Mouse (Mus musculus) ES-E14 (cell line): ENCODE measurements around the gene Gjd3.

Experiments
- CHD2 ChIP-seq: IDR thresholded peaks from 2 replicates; pipeline ENCODE4 v1.6.1; 2014; ENCODE audit warnings: mild to moderate bottlenecking, low read depth, low read length, inconsistent platforms
- ZC3H11A ChIP-seq: IDR thresholded peaks from 2 replicates; pipeline ENCODE4 v1.6.1; 2012; ENCODE audit warnings: low read depth, mild to moderate bottlenecking, inconsistent platforms, low read length, borderline replicate concordance
- ZNF384 ChIP-seq: IDR thresholded peaks from 2 replicates; pipeline ENCODE4 v1.6.1; 2012; ENCODE audit warnings: low read depth, low read length, inconsistent platforms

- no peak for TF ChIP-seq CHD2
- no peak for TF ChIP-seq ZC3H11A
- TF ChIP-seq ZNF384: no peak
Observed at GRCm38 (mm10) chr11:99023094-99023493, 40.3 kb upstream of the Gjd3 start.
